Mouse (Mus musculus) liver, embryonic 13.5 days (tissue): Measurements from ENCODE around the gene Col4a3. TPM values are rescaled to one million over a fixed set of nuclear protein-coding genes. Genes with fewer than 3 reads are reported as not detected.

Experiments used
- ATAC-seq: fragments of 200-750 bp; cut with Nextera tagmentation; 2 replicates; pipeline ENCODE4 v1.8.0; 2017; ENCODE audit warnings: low read depth, mild to moderate bottlenecking, moderate number of reproducible peaks, moderate library complexity
- DNase-seq: peaks from one replicate; pipeline ENCODE4 v3.0.0; 2022
- H3K27ac ChIP-seq: fragments of 300-500 bp; sonication (generic); 2 replicates; pipeline ENCODE4 v1.5.1; 2015; ENCODE audit warnings: moderate library complexity, mild to moderate bottlenecking, inconsistent platforms
- H3K27me3 ChIP-seq: fragments of 300-500 bp; sonication (generic); 2 replicates; pipeline ENCODE4 v1.6.1; 2015; ENCODE audit warnings: mild to moderate bottlenecking, inconsistent platforms
- H3K36me3 ChIP-seq: fragments of 300-500 bp; sonication (generic); 2 replicates; pipeline ENCODE4 v1.6.1; 2015; ENCODE audit warnings: mild to moderate bottlenecking, inconsistent platforms
- H3K4me1 ChIP-seq: fragments of 300-500 bp; sonication (generic); replicated peaks from 2 replicates; pipeline ENCODE4 v1.6.1; 2015; ENCODE audit warnings: inconsistent platforms
- H3K4me2 ChIP-seq: fragments of 300-500 bp; sonication (generic); 2 replicates; pipeline ENCODE4 v1.6.1; 2015; ENCODE audit warnings: inconsistent platforms, mild to moderate bottlenecking, moderate library complexity
- H3K4me3 ChIP-seq: fragments of 300-500 bp; sonication (generic); replicated peaks from 2 replicates; pipeline ENCODE4 v1.5.1; 2015; ENCODE audit warnings: mild to moderate bottlenecking, inconsistent platforms
- H3K9ac ChIP-seq: fragments of 300-500 bp; sonication (generic); 2 replicates; pipeline ENCODE4 v1.6.1; 2015; ENCODE audit warnings: mild to moderate bottlenecking, inconsistent platforms
- H3K9me3 ChIP-seq: fragments of 300-500 bp; sonication (generic); replicated peaks from 2 replicates; pipeline ENCODE4 v1.6.1; 2016; ENCODE audit warnings: inconsistent platforms
- WGBS: fragments of 180-500 bp; shearing (Covaris S2); methylation state at CpG from one replicate; pipeline ENCODE4 v1.1.7; 2015; ENCODE audit not compliant: insufficient replicate concordance; 5-methylcytosine and 5-hydroxymethylcytosine counted together
- polyA plus RNA-seq: library from polyadenylated mRNA; unstranded; fragments of >200 nt; fragmentation: Nextera tagmentation; extraction: Ambion mirVana; gene quantifications from 2 replicates; pipeline ENCODE4 v1.2.1, GENCODE M21; 2015

The Col4a3 gene
- polyA plus RNA-seq, 1 experiment from 2014 or later, result 0.09 TPM

- 77% methylated on average over 9 of the region's 9 CpGs for WGBS
- no peak overlapping the region for H3K9ac ChIP-seq
- H3K36me3 ChIP-seq, result no peaks in the 10 kb centered on the region
- peaks cover 25% of the 10 kb centered on the region for H3K4me1 ChIP-seq
- H3K9me3 ChIP-seq, result no peaks in the 10 kb centered on the region
- DNase-seq (no peak), ATAC-seq (no peak)
- no peak overlapping the region for H3K4me3 ChIP-seq
- H3K27me3 ChIP-seq, result no peaks in the 10 kb centered on the region
- H3K4me2 ChIP-seq, result no peak overlapping the region
- H3K27ac ChIP-seq, result no peak overlapping the region
These were observed 48.5 kb downstream of the Col4a3 start for GRCm38 (mm10) chr1:82635254-82635620.

GRCm38 (mm10) chr1:82636321-82636720, 49.6 kb downstream of the Col4a3 start:
- no peak overlapping the region for H3K4me2 ChIP-seq
- DNase-seq (no peak), ATAC-seq (no peak)
- no peak overlapping the region for H3K27ac ChIP-seq
- H3K4me1 ChIP-seq, result peaks cover 28% of the 10 kb centered on the region
- no peaks in the 10 kb centered on the region for H3K9me3 ChIP-seq
- no peak overlapping the region for H3K4me3 ChIP-seq
- no peaks in the 10 kb centered on the region for H3K27me3 ChIP-seq
- H3K36me3 ChIP-seq, result no peaks in the 10 kb centered on the region
- H3K9ac ChIP-seq, result no peak overlapping the region
- 62% methylated on average over 4 of the region's 4 CpGs for WGBS

- DNase-seq (peak; percentile 71), ATAC-seq (peak; percentile 100)
- H3K4me3 ChIP-seq, result no peak overlapping the region
- no peaks in the 10 kb centered on the region for H3K27me3 ChIP-seq
- 31% methylated on average over 7 of the region's 7 CpGs for WGBS
- no peaks in the 10 kb centered on the region for H3K9me3 ChIP-seq
- peak overlapping the region; percentile 23; the same call in 1 of the 2 replicates for H3K4me2 ChIP-seq
- H3K4me1 ChIP-seq, result peaks cover 30% of the 10 kb centered on the region
- no peaks in the 10 kb centered on the region for H3K36me3 ChIP-seq
- H3K9ac ChIP-seq, result no peak overlapping the region
- peak overlapping the region; percentile 48 for H3K27ac ChIP-seq
These were observed 50.7 kb downstream of the Col4a3 start for GRCm38 (mm10) chr1:82637414-82637813.

GRCm38 (mm10) chr1:82638428-82638827, 51.7 kb downstream of the Col4a3 start:
- 71% methylated on average over 2 of the region's 2 CpGs for WGBS
- Histone ChIP-seq H3K36me3 (no peaks in the 10 kb centered on the region), H3K4me3 (no peak overlapping the region), H3K4me1 (peaks cover 30% of the 10 kb centered on the region), H3K9ac (no peak overlapping the region), H3K27me3 (no peaks in the 10 kb centered on the region), H3K9me3 (no peaks in the 10 kb centered on the region), H3K27ac (no peak overlapping the region), H3K4me2 (no peak overlapping the region)
- DNase-seq (no peak), ATAC-seq (no peak)

- Histone ChIP-seq H3K4me1 (peaks cover 28% of the 10 kb centered on the region), H3K27ac (no peak overlapping the region), H3K9ac (no peak overlapping the region), H3K4me2 (peak overlapping the region; percentile 53), H3K36me3 (no peaks in the 10 kb centered on the region), H3K27me3 (no peaks in the 10 kb centered on the region), H3K4me3 (peak overlapping the region; percentile 36), H3K9me3 (no peaks in the 10 kb centered on the region)
- DNase-seq (peak; percentile 41), ATAC-seq (no peak)
- WGBS, result 32% methylated on average over 18 of the region's 18 CpGs
These were observed 54.7 kb downstream of the Col4a3 start for GRCm38 (mm10) chr1:82641316-82641987.

GRCm38 (mm10) chr1:82647989-82648388, 61.3 kb downstream of the Col4a3 start:
- H3K9ac ChIP-seq, result 0 out of 2 replicates have a peak overlapping the region, but pooled peaks have one; percentile 41
- H3K27ac ChIP-seq, result peak overlapping the region; percentile 18
- no peaks in the 10 kb centered on the region for H3K36me3 ChIP-seq
- H3K4me2 ChIP-seq, result peak overlapping the region; percentile 53
- H3K4me3 ChIP-seq, result peak overlapping the region; percentile 28; the same call in 1 of the 2 replicates
- ATAC-seq (peak; percentile 97), DNase-seq (peak; percentile 55)
- H3K27me3 ChIP-seq, result no peaks in the 10 kb centered on the region
- peaks cover 14% of the 10 kb centered on the region for H3K4me1 ChIP-seq
- WGBS, result 12% methylated on average over 10 of the region's 10 CpGs
- no peaks in the 10 kb centered on the region for H3K9me3 ChIP-seq

GRCm38 (mm10) chr1:82650868-82651267, 64.1 kb downstream of the Col4a3 start:
- Histone ChIP-seq H3K4me1 (peaks cover 14% of the 10 kb centered on the region), H3K4me2 (no peak overlapping the region), H3K36me3 (no peaks in the 10 kb centered on the region), H3K27ac (no peak overlapping the region), H3K9me3 (no peaks in the 10 kb centered on the region), H3K27me3 (no peaks in the 10 kb centered on the region), H3K4me3 (no peak overlapping the region), H3K9ac (no peak overlapping the region)
- 86% methylated on average over 4 of the region's 4 CpGs for WGBS
- no peak for ATAC-seq
- no peak for DNase-seq

GRCm38 (mm10) chr1:82654046-82654445, 67.3 kb downstream of the Col4a3 start:
- 57% methylated on average over 7 of the region's 7 CpGs for WGBS

GRCm38 (mm10) chr1:82656452-82656851, 69.7 kb downstream of the Col4a3 start:
- no peak for ATAC-seq
- H3K9ac ChIP-seq, result no peak overlapping the region
- 48% methylated on average over 3 of the region's 3 CpGs for WGBS

More at GRCm38 (mm10) chr1:82654046-82654445, 67.3 kb downstream of the Col4a3 start:
- DNase-seq, result no peak
- no peaks in the 10 kb centered on the region for H3K9me3 ChIP-seq
- no peak overlapping the region for H3K9ac ChIP-seq
- no peak for ATAC-seq
- H3K4me2 ChIP-seq, result no peak overlapping the region
- H3K27ac ChIP-seq, result no peak overlapping the region
- no peaks in the 10 kb centered on the region for H3K4me1 ChIP-seq
- H3K27me3 ChIP-seq, result no peaks in the 10 kb centered on the region
- no peak overlapping the region for H3K4me3 ChIP-seq
- H3K36me3 ChIP-seq, result no peaks in the 10 kb centered on the region

GRCm38 (mm10) chr1:82662269-82662668, 75.5 kb downstream of the Col4a3 start:
- Histone ChIP-seq H3K9me3 (no peaks in the 10 kb centered on the region), H3K4me1 (no peaks in the 10 kb centered on the region), H3K4me2 (no peak overlapping the region), H3K27me3 (no peaks in the 10 kb centered on the region), H3K27ac (no peak overlapping the region), H3K9ac (no peak overlapping the region), H3K4me3 (no peak overlapping the region), H3K36me3 (no peaks in the 10 kb centered on the region)
- ATAC-seq, result peak; percentile 12; the same call in 1 of the 2 replicates
- no peak for DNase-seq
- 53% methylated on average over 2 of the region's 2 CpGs for WGBS

More at GRCm38 (mm10) chr1:82656452-82656851, 69.7 kb downstream of the Col4a3 start:
- Histone ChIP-seq H3K27ac (no peak overlapping the region), H3K4me1 (no peaks in the 10 kb centered on the region), H3K4me2 (no peak overlapping the region), H3K36me3 (no peaks in the 10 kb centered on the region), H3K4me3 (no peak overlapping the region), H3K9me3 (no peaks in the 10 kb centered on the region), H3K27me3 (no peaks in the 10 kb centered on the region)
- no peak for DNase-seq

GRCm38 (mm10) chr1:82663522-82663921, 76.8 kb downstream of the Col4a3 start:
- Histone ChIP-seq H3K36me3 (no peaks in the 10 kb centered on the region), H3K9ac (no peak overlapping the region), H3K9me3 (no peaks in the 10 kb centered on the region), H3K27ac (no peak overlapping the region), H3K4me3 (no peak overlapping the region), H3K27me3 (no peaks in the 10 kb centered on the region), H3K4me1 (no peaks in the 10 kb centered on the region), H3K4me2 (no peak overlapping the region)
- DNase-seq (no peak), ATAC-seq (no peak)
- WGBS, result 35% methylated on average over 2 of the region's 2 CpGs

GRCm38 (mm10) chr1:82686328-82686727, 99.6 kb downstream of the Col4a3 start:
- DNase-seq (no peak), ATAC-seq (peak; percentile 45; the same call in 1 of the 2 replicates)
- peaks cover 8% of the 10 kb centered on the region for H3K4me1 ChIP-seq
- WGBS, result 26% methylated on average over 5 of the region's 5 CpGs
- no peak overlapping the region for H3K4me3 ChIP-seq
- no peak overlapping the region for H3K4me2 ChIP-seq
- no peaks in the 10 kb centered on the region for H3K9me3 ChIP-seq
- H3K27ac ChIP-seq, result no peak overlapping the region
- no peaks in the 10 kb centered on the region for H3K36me3 ChIP-seq
- no peak overlapping the region for H3K9ac ChIP-seq
- H3K27me3 ChIP-seq, result no peaks in the 10 kb centered on the region
